Mouse (Mus musculus): ENCODE measurements at regions not wholly inside any gene's neighbourhood (a gene's known extent, or its start where the extent isn't known, plus 50 kb on each side); places are given as distances from the start of the nearest gene placed in this dataset.

DNA sequence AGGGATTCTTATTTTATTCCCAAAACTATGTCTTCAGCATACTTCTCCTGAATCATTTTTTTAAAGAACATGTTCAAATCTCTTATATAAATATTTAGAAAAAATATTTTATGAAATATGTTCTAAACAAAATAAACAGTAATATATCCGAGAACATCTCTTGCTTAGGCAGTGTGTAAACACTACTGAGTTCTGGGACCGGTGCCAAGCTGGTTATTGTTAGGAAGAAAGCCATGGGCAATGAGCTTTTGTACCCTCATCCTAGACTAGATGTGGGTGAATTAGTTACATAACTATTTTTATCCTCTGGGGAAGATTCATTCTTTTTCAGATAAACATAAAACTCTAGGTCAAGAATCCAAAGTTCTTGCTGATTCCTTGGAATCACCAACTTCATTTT, 222.5 kb upstream of the Gm10801 start:
- Histone ChIP-seq H3K36me3 (ENCODE audit: control insufficient read depth, insufficient read depth, low read length) (no peaks in the 10 kb centered on the region), H3K9me3 (ENCODE audit: control insufficient read depth, low read length) (no peaks in the 10 kb centered on the region), H3K27me3 (ENCODE audit: control insufficient read depth, insufficient read depth, low read length) (no peaks in the 10 kb centered on the region), H3K4me3 (replicated peaks; ENCODE audit: low read depth, low read length) (no peak overlapping the region), H3K4me2 (ENCODE audit: low read length) (no peak overlapping the region), H3K4me1 (ENCODE audit: control insufficient read depth, insufficient read depth, low read length) (no peaks in the 10 kb centered on the region), H3K27ac (replicated peaks; ENCODE audit: low read depth, low read length) (no peak overlapping the region), H3K9ac (replicated peaks; ENCODE audit: low read length) (no peak overlapping the region)
- peak; percentile 8 for DNase-seq
- WGBS, result 80% methylated on average over 2 of the region's 2 CpGs
- ATAC-seq (ENCODE audit: low FRiP score, low TSS enrichment), result no peak

DNA sequence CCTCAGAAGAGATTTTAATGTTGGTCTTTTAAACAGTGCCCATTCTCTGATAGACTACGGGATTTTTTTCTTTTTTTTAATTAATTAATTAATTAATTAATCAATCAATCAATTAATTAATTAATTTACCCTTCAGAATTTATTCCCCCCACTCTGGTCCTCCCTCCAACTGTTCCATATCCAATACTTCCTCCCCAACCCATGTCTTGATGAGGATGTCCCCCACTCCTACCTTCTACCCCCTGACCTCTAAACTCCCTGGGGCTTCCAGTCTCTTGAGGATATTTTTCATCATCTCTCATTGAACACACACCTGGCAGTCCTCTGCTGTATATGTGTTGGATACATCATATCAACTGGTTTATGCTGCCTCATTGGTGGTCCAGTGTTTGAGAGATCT, 180.5 kb upstream of the Gm10801 start:
- DNase-seq (no peak), ATAC-seq (ENCODE audit: low FRiP score, low TSS enrichment) (0 out of 2 replicates have a peak, but pooled peaks have one; percentile 39)
- no peak overlapping the region for H3K4me2 ChIP-seq (ENCODE audit: low read length)
- no peak overlapping the region for H3K9ac ChIP-seq (replicated peaks; ENCODE audit: low read length)
- no peak overlapping the region for H3K27ac ChIP-seq (replicated peaks; ENCODE audit: low read depth, low read length)
- 89% methylated on average over 1 of the region's 1 CpGs for WGBS
- H3K27me3 ChIP-seq (ENCODE audit: control insufficient read depth, insufficient read depth, low read length), result no peaks in the 10 kb centered on the region
- H3K4me1 ChIP-seq (ENCODE audit: control insufficient read depth, insufficient read depth, low read length), result no peaks in the 10 kb centered on the region
- H3K9me3 ChIP-seq (ENCODE audit: control insufficient read depth, low read length), result no peaks in the 10 kb centered on the region
- no peaks in the 10 kb centered on the region for H3K36me3 ChIP-seq (ENCODE audit: control insufficient read depth, insufficient read depth, low read length)
- H3K4me3 ChIP-seq (replicated peaks; ENCODE audit: low read depth, low read length), result no peak overlapping the region

Data from midbrain, embryonic 14.5 days (tissue).